Mouse (Mus musculus) telencephalon, adult 2 months (tissue): ENCODE results near the gene Cited1.
"Not testable (repeated sequence)": the region's sequence is repeated elsewhere in the genome, so short reads cannot be mapped to it uniquely, and the experiment has no call there.

Experiments
- DNase-seq: peaks from one replicate; pipeline ENCODE4 v3.0.0-alpha.2; 2011; ENCODE audit warnings: low read depth, low spot score

Cited1 gene

DNA sequence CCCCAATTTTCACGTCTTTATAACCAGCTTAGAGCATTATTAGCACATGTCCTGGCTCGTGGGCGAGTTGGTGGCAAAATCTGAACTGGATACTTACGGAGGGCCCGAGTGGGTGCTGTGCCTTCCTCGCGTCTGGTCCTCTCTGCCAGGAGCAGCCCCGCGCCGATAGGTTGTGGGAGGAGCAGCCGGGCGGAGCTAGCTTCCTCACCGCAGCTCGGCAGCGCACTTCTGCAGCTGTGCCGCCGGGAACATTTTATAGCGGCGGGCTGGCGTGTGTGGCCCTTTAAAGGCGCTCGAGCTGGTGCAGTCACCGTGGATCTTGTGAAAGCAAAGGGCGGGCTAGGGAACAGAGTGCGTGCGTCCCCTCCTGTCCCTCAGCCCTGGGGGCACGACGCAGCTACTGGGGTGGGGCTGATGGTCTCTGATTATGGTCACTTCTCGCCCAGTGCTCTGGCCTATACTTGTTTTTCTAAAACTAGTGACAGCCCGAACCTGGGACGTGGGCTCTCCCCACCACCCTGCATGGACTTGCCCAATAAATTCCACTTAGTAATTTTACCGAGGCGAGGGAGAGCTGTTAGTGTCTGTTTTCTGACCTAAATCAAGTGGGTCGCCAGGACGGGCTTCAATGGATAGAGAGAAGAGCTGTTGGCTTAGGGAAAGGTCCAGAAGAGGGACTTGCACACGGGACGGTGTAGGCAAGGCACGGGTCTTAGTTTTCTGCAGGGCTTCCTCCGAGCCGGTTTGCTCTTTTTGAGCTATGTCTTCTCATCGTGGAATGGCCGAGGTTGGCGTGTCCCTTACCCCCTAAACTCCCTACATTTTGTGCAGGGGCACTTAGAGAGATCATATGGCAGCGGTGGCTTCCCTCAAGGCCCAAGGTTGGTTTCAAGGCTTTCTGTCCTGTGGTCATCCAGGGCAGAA, at the start of gene Cited1:
Cited1 (minus strand) TSS at position 245 of the 924 bp plus-strand sequence.
- peak; percentile 54 for DNase-seq

DNA sequence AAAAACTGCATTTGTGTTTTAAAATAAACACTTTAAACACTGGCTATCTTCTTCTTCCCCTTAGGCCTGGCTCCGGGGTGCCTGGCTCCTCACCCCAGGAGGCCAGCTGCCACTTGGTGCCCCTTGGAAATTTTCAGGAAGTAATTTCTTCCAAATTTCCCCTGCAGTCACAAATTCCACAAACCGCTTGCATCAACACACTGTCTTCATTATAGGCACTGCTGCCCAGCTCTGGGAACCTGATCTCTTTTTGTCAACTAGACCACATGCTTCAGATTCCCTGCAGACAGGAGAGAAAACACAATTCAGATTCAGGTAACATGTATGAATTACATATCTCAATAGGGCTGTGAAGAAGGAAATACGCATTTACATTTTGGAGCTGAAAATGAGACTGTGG, 32.9 kb upstream of the Cited1 start:
- DNase-seq = no peak

DNA sequence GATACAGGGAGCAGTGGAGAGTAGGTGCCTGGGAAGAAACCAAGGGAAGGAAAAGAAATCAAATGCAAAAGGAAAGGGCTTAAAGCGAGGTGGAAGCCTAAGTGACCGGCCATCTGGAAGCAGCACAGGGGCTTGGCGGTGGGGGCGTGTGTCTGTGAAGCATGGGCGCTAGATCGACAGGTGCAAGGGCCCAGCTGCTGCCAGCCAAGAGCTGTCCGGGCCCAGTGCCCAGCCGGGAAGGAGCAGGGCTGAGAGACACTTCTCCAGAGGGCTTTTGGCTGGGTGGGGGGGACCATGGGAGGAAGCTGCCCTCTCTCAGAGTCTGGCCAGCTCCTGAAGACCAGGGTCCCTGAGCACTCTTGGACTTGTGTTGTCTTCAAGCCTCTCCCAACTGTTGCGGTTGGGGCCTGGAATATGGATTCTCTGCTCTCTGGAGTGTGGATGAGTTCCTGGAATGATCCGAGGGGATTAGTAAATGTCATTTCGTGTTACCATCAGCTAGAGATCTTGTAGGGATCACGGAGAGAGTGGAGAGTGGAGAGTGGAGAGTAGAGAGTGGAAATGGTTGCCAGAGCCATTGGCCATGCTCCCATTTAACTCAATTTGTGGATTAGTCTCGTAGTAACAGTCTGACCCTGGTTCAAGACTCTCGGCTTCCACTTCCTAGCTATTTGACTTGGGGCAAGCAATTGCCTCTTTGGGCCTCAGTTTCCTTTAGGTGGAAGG, 10.8 kb upstream of the Cited1 start:
- DNase-seq = no peak

DNA sequence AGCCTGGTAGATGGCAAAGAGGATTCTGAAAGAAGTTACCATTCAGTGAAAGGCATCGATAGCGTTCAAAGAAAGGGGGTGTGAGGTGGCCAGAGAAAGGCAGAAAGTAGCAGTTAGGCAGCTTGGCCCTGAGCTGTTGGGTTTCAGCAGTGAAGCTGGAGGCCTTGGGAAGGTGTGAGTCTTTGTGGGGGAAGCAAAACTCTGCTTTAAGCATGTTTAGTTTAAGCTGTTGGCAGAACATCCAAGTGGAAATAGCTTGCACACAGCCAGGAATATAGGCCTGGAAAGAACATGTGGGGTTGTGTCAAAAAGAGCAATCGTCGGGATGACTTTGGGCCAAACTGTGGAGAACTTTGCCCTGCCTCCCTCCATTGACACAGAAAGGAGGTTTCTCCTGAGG, 7.8 kb upstream of the Cited1 start:
- DNase-seq = no peak

DNA sequence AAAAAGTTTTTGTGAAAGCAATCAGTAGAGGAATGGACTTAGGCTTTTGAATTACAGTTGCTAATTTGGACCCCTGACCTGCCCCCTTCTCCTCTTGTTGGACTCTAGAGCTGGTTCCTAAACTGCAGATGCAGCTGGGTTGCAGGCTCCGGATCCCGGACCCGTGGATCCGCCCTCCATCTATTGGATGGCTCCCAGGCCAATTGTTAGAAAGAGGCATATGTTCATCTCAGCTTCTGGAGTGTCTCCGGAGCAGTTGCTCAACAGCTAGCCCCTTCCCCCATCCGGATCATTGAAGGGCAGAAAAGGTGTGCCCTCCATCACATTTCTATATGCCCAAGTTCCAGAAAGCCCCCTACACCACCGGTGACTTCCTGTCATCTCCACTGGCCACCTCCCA, 1.9 kb upstream of the Cited1 start:
- no peak for DNase-seq

DNA sequence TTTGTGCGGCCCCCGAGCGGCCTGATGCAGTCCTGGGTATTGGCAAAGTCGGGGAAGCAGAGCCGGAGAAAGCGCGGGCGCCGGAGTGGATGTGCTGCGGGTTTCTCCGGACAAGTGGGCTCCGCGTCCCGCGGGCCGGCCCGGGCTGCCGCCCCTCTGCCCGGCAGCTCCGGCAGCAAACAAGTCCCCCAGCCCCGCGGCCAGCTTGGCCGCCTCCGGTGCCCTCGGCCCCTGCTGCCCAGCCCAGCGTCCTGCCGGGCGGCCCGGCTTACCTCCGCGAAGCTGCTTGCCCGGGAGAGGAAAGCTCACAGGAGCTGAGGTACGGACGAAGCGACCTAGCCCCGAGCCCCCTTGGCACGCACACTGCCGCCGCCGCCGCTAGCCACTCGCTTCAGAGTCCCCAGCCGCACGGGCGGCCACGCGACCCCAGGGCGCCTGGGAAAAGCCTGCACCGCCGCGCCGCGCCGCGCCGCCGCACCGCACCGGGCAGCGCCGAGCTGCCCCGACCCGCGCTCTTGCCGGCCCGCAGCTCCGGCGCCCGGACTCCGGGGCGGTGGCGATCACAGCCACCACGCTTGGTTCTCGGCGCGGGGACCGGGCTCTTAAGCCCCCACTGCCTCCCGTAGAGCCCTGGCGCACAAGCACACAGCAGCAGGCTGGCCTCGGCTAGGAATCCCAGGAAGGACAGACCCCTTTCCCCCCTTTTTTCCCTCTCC, 602 bp downstream of the Cited1 start:
- no peak for DNase-seq

DNA sequence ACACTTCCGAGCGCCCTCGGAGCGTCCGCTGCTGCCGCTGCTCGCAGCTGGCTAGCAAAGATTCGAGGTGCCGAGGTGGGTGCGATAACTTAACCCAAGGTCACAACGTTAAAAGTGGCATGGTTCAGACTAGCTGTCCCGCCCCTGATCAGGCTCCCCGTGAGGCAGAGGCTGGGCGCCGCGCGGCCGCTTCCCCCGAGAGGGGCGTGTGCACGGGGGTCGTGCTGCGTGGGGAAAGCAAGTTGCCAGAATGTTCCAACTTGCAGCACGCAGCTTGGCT, 1.1 kb downstream of the Cited1 start:
- no peak for DNase-seq

DNA sequence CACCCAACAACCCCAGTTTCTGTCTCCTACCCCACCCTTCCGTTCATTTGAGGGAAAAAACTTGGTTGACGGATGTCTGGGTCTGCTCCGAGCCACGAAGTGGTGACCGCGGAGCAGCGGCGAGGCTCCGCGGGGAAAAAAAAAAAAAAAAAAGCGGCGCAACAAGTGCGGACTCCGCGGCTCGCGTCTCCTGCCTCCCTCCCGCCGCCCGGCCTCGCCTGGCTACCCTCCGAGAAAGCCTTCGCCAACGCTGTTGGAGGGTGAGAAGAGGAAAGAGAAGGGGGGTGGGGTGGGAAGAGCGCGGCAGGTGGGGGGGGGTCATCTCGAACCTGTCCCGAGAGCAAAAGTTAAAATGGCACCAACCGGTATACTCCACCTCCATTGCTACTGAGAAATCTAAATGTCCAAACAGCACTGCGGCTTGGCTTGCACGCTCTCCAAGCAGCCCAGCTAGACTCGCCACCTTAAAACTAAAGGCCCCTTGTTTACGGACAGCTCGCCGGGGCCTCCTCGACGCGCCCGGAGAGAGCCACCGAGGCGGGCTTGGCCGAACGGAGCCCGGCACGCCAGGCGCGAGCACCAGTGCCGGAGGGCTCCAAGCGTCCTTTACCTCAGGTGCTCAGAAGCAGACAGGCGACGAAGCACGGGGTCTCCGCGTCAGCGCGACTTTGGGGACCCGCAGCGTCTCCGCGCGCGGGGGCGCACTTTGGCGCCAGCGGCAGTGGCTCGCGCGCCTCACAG, 1.7 kb downstream of the Cited1 start:
- DNase-seq = no peak

DNA sequence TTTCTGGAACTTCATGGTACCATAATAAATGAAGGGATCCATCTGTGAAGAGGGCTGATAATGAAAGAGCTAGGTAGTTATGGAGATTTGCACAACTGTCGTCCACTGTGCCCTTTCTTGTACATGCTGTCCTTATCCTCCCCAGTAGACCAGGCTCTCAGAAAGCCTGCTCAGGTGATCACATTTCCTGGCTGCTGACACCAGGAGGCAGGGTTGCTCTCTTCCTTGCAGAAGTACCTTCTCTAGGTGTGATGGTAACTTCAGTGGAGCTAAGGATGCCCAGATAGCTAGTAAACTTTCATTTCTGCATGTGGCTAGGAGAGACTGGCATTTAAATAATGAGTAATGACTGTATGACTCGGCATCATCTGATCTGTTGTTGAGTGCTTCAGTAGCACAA, 7.6 kb downstream of the Cited1 start:
- DNase-seq = no peak

DNA sequence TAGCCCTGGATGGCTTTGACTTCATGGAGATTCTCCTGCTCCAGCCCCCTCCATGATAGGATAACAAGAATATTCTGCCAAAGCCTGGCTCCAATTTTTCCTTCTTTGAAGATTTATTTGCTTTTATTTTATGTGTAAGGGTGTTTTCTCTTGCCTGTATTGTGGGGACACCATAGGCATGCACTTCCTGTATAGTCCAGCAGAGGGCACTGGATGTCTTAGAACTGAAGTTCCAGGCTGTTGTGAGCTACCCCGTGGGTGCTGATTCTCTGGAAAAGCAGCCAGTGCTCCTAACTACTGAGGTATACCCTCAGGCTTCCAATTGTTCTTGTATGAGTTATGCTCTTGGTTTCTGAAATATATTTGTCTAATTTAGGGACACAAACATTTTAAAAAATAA, 32.9 kb downstream of the Cited1 start:
- DNase-seq = no peak

DNA sequence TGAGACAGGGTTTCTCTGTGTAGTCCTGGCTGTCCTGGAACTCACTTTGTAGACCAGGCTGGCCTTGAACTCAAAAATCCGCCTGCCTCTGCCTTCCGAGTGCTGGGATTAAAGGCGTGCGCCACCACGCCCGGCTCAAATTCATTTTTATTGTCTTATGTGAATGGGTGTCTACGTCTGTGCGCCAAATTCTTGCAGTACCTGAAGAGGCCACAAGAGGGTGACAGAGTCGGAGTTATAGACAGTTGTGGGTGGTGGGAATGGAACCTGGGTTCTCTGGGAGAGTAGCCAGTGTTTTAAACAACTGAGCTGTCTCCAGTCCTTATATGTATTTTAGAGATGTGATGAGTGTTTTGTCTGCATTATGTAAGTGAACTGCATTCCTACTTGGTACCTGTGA, 36.6 kb downstream of the Cited1 start:
- not testable (repeated sequence) for DNase-seq
